Mouse (Mus musculus) stomach, embryonic 15.5 days (tissue): ENCODE data around the gene Dhx37. TPM values are rescaled to one million over a fixed set of nuclear protein-coding genes. Genes with fewer than 3 reads are reported as not detected.
A peak's percentile ranks its signal among the peaks of the same experiment; 100 is the strongest.
"Not testable (repeated sequence)": the region's sequence is repeated elsewhere in the genome, so short reads cannot be mapped to it uniquely, and the experiment has no call there.

Experiments
- ATAC-seq: fragments of 200-750 bp; cut with Nextera tagmentation; 2 replicates; pipeline ENCODE4 v1.8.0; 2017; ENCODE audit warnings: low read depth, moderate number of reproducible peaks, moderate TSS enrichment; ENCODE audit not compliant: insufficient read depth, low FRiP score
- H3K27ac ChIP-seq: fragments of 300-500 bp; sonication (generic); 2 replicates; pipeline ENCODE4 v1.5.1; 2015; ENCODE audit warnings: mild to moderate bottlenecking, inconsistent platforms
- H3K27me3 ChIP-seq: fragments of 300-500 bp; sonication (generic); replicated peaks from 2 replicates; pipeline ENCODE4 v1.6.1; 2015; ENCODE audit warnings: inconsistent platforms
- H3K36me3 ChIP-seq: fragments of 300-500 bp; sonication (generic); 2 replicates; pipeline ENCODE4 v1.6.1; 2015; ENCODE audit warnings: inconsistent platforms
- H3K4me1 ChIP-seq: fragments of 300-500 bp; sonication (generic); 2 replicates; pipeline ENCODE4 v1.6.1; 2015; ENCODE audit warnings: inconsistent platforms
- H3K4me2 ChIP-seq: fragments of 300-500 bp; sonication (generic); 2 replicates; pipeline ENCODE4 v1.6.1; 2015; ENCODE audit warnings: mild to moderate bottlenecking, inconsistent platforms
- H3K4me3 ChIP-seq: fragments of 300-500 bp; sonication (generic); replicated peaks from 2 replicates; pipeline ENCODE4 v1.5.1; 2015; ENCODE audit warnings: inconsistent platforms
- H3K9ac ChIP-seq: fragments of 300-500 bp; sonication (generic); 2 replicates; pipeline ENCODE4 v1.6.1; 2015; ENCODE audit warnings: inconsistent platforms
- H3K9me3 ChIP-seq: fragments of 300-500 bp; sonication (generic); 2 replicates; pipeline ENCODE4 v1.6.1; 2016; ENCODE audit warnings: inconsistent platforms
- WGBS: fragments of 180-500 bp; shearing (Covaris S2); methylation state at CpG from one replicate; pipeline ENCODE4 v1.1.7; 2015; 5-methylcytosine and 5-hydroxymethylcytosine counted together
- polyA plus RNA-seq: library from polyadenylated mRNA; unstranded; fragments of >200 nt; fragmentation: Nextera tagmentation; extraction: Ambion mirVana; gene quantifications from 2 replicates; pipeline ENCODE4 v1.2.1, GENCODE M21; 2015

The Dhx37 gene
- polyA plus RNA-seq, 1 experiment from 2014 or later: 11.5 TPM

- ATAC-seq: no peak
- Histone ChIP-seq H3K4me3 (peak overlapping the region; percentile 32; the same call in 1 of the 2 replicates), H3K4me2 (peak overlapping the region; percentile 59), H3K27ac (peak overlapping the region; percentile 99), H3K4me1 (peaks cover 19% of the 10 kb centered on the region), H3K36me3 (no peaks in the 10 kb centered on the region), H3K9ac (no peak overlapping the region), H3K9me3 (no peaks in the 10 kb centered on the region), H3K27me3 (no peaks in the 10 kb centered on the region)
- 22% methylated on average over 1 of the region's 1 CpGs for WGBS
Observed at GRCm38 (mm10) chr5:125392618-125392976, 41.3 kb downstream of the Dhx37 start.

GRCm38 (mm10) chr5:125392176-125392575 lies 41.7 kb downstream of the Dhx37 start:
- ATAC-seq, H3K9ac ChIP-seq: not testable (repeated sequence)

DNA sequence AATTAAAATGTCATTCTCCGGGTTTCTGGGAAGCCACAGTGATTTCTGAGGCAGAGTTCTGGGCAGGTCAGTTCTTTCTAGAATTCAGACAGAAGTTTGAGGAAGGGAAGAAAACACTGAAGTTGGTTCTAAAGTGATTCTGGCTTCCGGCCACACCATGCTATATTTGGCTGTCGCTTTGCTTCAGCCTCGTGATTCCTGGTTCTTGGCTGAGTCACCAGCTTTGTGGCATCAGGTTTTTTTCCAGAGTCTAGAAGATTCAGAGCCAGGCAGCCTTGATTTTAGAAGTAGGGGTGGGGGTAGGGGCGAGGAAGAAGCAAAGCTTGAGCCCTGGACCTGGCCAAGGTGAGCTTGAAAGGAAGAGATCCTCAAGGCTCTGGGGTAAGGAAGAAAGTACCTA lies 42.3 kb downstream of the Dhx37 start:
- Histone ChIP-seq H3K4me2 (no peak overlapping the region), H3K36me3 (no peaks in the 10 kb centered on the region), H3K9me3 (no peaks in the 10 kb centered on the region), H3K4me1 (peaks cover 19% of the 10 kb centered on the region), H3K27me3 (no peaks in the 10 kb centered on the region), H3K27ac (peak overlapping the region; percentile 99), H3K4me3 (no peak overlapping the region), H3K9ac (no peak overlapping the region)
- WGBS: 67% methylated on average over 5 of the region's 5 CpGs
- ATAC-seq: no peak

More at GRCm38 (mm10) chr5:125392176-125392575, 41.7 kb downstream of the Dhx37 start:
- H3K27me3 ChIP-seq, H3K4me2 ChIP-seq, H3K4me3 ChIP-seq, H3K9me3 ChIP-seq, H3K36me3 ChIP-seq: not testable (repeated sequence)
- WGBS: 95% methylated on average over 4 of the region's 4 CpGs
- Histone ChIP-seq H3K27ac (peak overlapping the region; percentile 99), H3K4me1 (peaks cover 19% of the 10 kb centered on the region)

GRCm38 (mm10) chr5:125390906-125391477 lies 42.9 kb downstream of the Dhx37 start:
- no peaks in the 10 kb centered on the region for H3K9me3 ChIP-seq
- H3K27ac ChIP-seq: peak overlapping the region; percentile 99
- ATAC-seq: no peak
- H3K36me3 ChIP-seq: no peaks in the 10 kb centered on the region
- H3K4me1 ChIP-seq: peaks cover 19% of the 10 kb centered on the region
- 84% methylated on average over 3 of the region's 3 CpGs for WGBS
- no peak overlapping the region for H3K4me3 ChIP-seq
- H3K27me3 ChIP-seq: no peaks in the 10 kb centered on the region
- peak overlapping the region; percentile 56; the same call in 1 of the 2 replicates for H3K4me2 ChIP-seq
- H3K9ac ChIP-seq: no peak overlapping the region

DNA sequence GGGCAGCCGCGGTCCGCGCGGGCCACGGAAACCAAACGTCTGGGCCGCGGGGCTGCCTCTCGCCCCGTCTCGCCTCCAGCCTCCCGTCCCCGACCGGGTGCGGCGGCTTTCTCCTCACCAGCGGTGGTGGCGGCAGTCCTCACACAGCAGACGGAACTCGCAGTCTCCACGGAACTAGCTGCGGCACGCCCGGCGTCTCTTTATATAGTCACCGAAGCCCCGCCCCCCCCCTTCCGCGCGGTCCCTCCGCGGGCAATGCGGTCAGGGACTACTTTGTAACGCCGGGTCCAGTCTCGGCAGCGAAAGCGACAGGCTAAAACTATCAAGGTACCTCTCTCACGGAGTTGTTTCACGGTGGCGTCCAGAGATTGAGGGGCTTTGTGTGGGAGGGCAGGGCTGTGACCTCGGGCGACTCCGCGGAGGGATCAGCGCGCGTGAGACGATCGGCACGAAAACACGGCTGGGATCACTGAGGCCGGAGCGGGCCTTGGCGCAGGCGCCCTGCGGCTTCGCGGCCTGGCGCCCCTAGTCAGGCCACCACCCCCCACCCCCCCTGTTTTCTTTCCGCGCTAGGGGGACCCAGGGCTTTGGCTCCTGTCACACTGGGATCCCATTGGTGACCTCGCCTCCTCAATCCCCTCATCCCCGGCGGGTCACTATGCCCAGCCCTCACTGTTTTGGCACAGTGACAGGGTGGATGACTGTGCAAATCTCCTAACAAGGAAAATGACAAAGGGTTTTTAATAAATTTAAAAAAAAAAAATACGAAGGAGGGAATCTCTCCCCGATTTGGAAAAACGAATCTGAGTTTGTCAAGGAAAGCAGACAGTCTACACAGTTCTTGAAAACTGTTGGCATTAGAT lies 44.1 kb downstream of the Dhx37 start, which contains the start of gene Ubc:
Gene Ubc, minus strand, starts transcription at position 624 of the 863 bp plus-strand sequence.
- Histone ChIP-seq H3K9ac (peak within 1 kb of the TSS; percentile 99), H3K27ac (peak within 1 kb of the TSS; percentile 99), H3K4me3 (peak within 1 kb of the TSS; percentile 100), H3K27me3 (no peaks in the 10 kb centered on the region), H3K36me3 (peaks cover 9% of the 10 kb centered on the region), H3K4me1 (peaks cover 17% of the 10 kb centered on the region), H3K9me3 (no peaks in the 10 kb centered on the region), H3K4me2 (peak within 1 kb of the TSS; percentile 89)
- WGBS: under 1% methylated on average over 69 of the region's 69 CpGs
- ATAC-seq: peak; percentile 45

GRCm38 (mm10) chr5:125389131-125389578 lies 44.8 kb downstream of the Dhx37 start, which contains the start of gene Gm10382:
Gm10382 (plus strand) TSS chr5:125389322.
- H3K27ac ChIP-seq: peak within 1 kb of the TSS; percentile 99
- H3K4me3 ChIP-seq: peak within 1 kb of the TSS; percentile 100
- H3K36me3 ChIP-seq: peaks cover 12% of the 10 kb centered on the region
- H3K9ac ChIP-seq: peak within 1 kb of the TSS; percentile 99
- peak within 1 kb of the TSS; percentile 89 for H3K4me2 ChIP-seq
- no peaks in the 10 kb centered on the region for H3K9me3 ChIP-seq
- H3K27me3 ChIP-seq: no peaks in the 10 kb centered on the region
- peak; percentile 12; the same call in 1 of the 2 replicates for ATAC-seq
- peaks cover 14% of the 10 kb centered on the region for H3K4me1 ChIP-seq
- under 1% methylated on average over 41 of the region's 41 CpGs for WGBS

DNA sequence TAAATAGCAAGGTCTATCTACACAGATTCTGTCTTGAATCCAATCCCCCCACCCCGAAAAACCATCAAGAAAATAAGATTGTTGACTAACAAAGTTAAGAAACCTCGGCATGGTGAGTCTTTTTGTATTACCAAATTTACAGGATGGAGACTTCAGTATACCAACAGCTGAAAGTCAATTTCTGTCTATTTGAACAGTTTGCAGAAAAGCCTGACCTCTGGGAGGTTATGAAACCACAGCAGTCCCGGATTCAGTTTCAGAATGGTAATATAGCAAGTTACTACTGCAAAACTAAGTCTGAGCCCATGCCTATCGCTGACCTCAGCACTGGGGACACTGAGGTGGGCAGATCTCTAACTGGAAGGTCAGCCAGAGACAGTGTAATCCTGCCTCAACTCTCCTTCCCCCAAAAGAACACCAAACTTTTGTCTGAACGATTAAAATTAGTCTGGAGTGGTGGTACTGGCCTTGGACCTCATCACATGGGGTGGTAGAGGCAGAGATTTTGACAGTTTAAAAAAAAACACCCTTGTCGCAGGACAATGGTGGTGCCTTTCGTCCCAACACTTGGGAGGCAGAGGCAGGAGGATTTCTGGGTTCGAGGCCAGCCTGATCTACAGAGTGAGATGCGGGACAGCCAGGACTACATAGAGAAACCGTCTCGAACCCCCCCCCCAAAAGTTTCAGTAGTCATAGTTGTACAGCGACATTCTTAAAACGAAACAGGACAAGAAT lies 45.4 kb downstream of the Dhx37 start:
- peak overlapping the region; percentile 100 for H3K4me3 ChIP-seq
- H3K27me3 ChIP-seq: no peaks in the 10 kb centered on the region
- no peak for ATAC-seq
- peak overlapping the region; percentile 99; the same call in 1 of the 2 replicates for H3K9ac ChIP-seq
- H3K36me3 ChIP-seq: peaks cover 12% of the 10 kb centered on the region
- H3K9me3 ChIP-seq: no peaks in the 10 kb centered on the region
- 18% methylated on average over 13 of the region's 13 CpGs for WGBS
- H3K4me1 ChIP-seq: peaks cover 11% of the 10 kb centered on the region
- peak overlapping the region; percentile 99 for H3K27ac ChIP-seq
- peak overlapping the region; percentile 89 for H3K4me2 ChIP-seq

DNA sequence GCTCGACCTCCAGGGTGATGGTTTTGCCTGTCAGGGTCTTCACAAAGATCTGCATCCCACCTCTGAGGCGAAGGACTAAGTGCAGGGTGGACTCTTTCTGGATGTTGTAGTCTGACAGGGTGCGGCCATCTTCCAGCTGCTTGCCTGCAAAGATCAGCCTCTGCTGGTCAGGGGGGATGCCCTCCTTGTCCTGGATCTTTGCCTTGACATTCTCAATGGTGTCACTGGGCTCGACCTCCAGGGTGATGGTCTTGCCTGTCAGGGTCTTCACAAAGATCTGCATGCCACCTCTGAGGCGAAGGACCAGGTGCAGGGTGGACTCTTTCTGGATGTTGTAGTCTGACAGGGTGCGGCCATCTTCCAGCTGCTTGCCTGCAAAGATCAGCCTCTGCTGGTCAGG lies 46.6 kb downstream of the Dhx37 start:
- not testable (repeated sequence) for H3K27ac ChIP-seq, H3K4me1 ChIP-seq, H3K4me3 ChIP-seq, ATAC-seq, H3K9ac ChIP-seq, H3K27me3 ChIP-seq, H3K4me2 ChIP-seq, H3K9me3 ChIP-seq
- peaks cover 12% of the 10 kb centered on the region for H3K36me3 ChIP-seq
- WGBS: 86% methylated on average over 5 of the region's 6 CpGs

DNA sequence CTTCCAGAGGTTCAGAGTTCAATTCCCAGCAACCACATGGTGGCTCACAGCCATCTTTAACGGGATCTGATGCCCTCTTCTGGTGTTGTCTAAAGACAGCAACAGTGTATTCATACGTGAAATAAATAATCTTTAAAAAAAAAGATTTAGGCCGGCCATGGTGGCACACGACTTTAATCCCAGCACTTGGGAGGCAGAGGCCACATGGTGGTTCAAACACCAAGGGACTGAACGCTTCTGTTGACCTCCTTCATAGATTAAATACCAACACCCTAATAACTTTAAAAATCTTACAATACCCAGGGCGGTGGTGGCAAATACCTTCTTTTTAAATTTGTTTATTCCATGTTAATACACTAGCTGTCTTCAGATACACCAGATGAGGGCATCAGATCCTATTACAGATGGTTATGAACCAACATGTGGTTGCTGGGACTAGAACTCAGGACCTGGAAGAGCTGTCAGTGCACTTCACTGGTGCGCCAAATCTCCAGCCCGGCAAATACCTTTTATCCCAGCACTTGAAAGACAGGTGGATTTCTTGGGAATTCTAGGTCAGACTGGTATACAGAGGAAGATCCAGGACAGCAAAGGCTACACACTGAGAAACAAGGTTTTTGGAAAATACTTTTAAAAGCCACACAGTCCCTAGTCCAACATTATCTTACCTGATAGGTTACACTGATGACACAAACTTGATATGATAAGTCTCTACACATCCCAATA lies 48.5 kb downstream of the Dhx37 start:
- H3K9ac ChIP-seq: no peak overlapping the region
- no peak overlapping the region for H3K4me2 ChIP-seq
- no peak overlapping the region for H3K27ac ChIP-seq
- H3K4me1 ChIP-seq: 0 out of 2 replicates have a peak, but pooled peaks cover 3% of the 10 kb centered on the region
- H3K27me3 ChIP-seq: no peaks in the 10 kb centered on the region
- no peak for ATAC-seq
- H3K9me3 ChIP-seq: no peaks in the 10 kb centered on the region
- 66% methylated on average over 8 of the region's 8 CpGs for WGBS
- H3K36me3 ChIP-seq: peaks cover 12% of the 10 kb centered on the region
- no peak overlapping the region for H3K4me3 ChIP-seq

DNA sequence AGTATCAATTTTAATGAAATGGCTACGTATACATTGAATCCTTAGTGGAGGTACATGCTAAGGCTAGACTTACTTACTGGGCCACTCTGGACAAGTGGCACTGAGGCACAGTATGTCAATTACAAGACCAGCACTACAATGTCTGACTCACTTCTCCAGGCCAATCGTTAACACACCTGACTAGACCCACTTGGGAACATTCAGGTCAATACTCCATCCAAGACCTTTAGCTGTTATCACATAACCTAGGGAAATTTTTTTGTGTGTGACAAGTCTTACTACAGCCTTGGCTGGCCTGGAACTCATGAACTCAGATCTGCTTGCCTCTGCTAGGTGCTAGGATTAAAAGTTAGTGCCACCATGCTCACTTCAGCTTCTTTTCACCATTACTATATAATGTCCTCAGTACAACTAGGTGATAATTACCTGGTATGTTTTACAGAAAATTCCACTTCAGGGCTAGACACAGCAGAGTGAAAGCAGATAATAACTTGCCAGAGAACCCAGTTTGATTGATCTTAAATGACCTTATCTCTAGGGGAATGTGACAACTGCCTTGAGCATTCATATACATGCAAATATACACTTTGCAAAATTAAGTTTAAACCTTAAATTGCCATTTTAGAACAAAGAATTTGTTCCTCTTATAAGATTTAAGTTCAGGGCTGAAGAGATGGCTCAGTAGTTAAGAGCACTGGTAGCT lies 49.3 kb downstream of the Dhx37 start:
- ATAC-seq: no peak
- H3K9me3 ChIP-seq: no peaks in the 10 kb centered on the region
- 75% methylated on average over 2 of the region's 2 CpGs for WGBS

More for the DNA sequence above, 49.3 kb downstream of the Dhx37 start:
- H3K4me3 ChIP-seq: no peak overlapping the region
- H3K27me3 ChIP-seq: no peaks in the 10 kb centered on the region
- no peak overlapping the region for H3K9ac ChIP-seq
- no peak overlapping the region for H3K27ac ChIP-seq
- H3K4me2 ChIP-seq: no peak overlapping the region
- 0 out of 2 replicates have a peak, but pooled peaks cover 3% of the 10 kb centered on the region for H3K4me1 ChIP-seq
- peaks cover 12% of the 10 kb centered on the region for H3K36me3 ChIP-seq
